Mouse (Mus musculus): ENCODE measurements at regions not wholly inside any gene's neighbourhood (a gene's known extent, or its start where the extent isn't known, plus 50 kb on each side); places are given as distances from the start of the nearest gene placed in this dataset.

- no peak for DNase-seq (ENCODE audit: low spot score in 2 of 2)
Observed at GRCm38 (mm10) chr19:15487576-15487975, 459.6 kb downstream of the Psat1 start.

- no peak for DNase-seq (ENCODE audit: low spot score in 2 of 2)
Observed at GRCm38 (mm10) chr19:15481605-15482004, 465.5 kb downstream of the Psat1 start.

GRCm38 (mm10) chr19:15469541-15469940 lies 477.6 kb downstream of the Psat1 start:
- DNase-seq (ENCODE audit: low spot score in 2 of 2), result no peak

- no peak for DNase-seq (ENCODE audit: low spot score in 2 of 2)
Observed at GRCm38 (mm10) chr19:15466713-15467112, 480.4 kb downstream of the Psat1 start.

- DNase-seq (ENCODE audit: low spot score in 2 of 2), result no peak
Observed at GRCm38 (mm10) chr19:15465063-15465760, 481.9 kb downstream of the Psat1 start.

GRCm38 (mm10) chr19:15457793-15458192 lies 489.3 kb downstream of the Psat1 start:
- no peak for DNase-seq (ENCODE audit: low spot score in 2 of 2)

GRCm38 (mm10) chr19:15456943-15457735 lies 490.0 kb downstream of the Psat1 start:
- DNase-seq (ENCODE audit: low spot score in 2 of 2), result peak; percentile 18 to 40

- no peak for DNase-seq (ENCODE audit: low spot score in 2 of 2)
Observed at GRCm38 (mm10) chr19:15448989-15449388, 498.1 kb downstream of the Psat1 start.

GRCm38 (mm10) chr19:15431798-15432197 lies 515.3 kb downstream of the Psat1 start:
- no peak for DNase-seq (ENCODE audit: low spot score in 2 of 2)

GRCm38 (mm10) chr19:15421311-15421710 lies 525.8 kb downstream of the Psat1 start:
- DNase-seq (ENCODE audit: low spot score in 2 of 2), result no peak

- DNase-seq (ENCODE audit: low spot score in 2 of 2), result no peak
Observed at GRCm38 (mm10) chr19:15398624-15399023, 548.5 kb downstream of the Psat1 start.

- no peak for DNase-seq (ENCODE audit: low spot score in 2 of 2)
Observed at GRCm38 (mm10) chr19:15371682-15372081, 575.5 kb downstream of the Psat1 start.

GRCm38 (mm10) chr19:15366951-15367350 lies 580.2 kb downstream of the Psat1 start:
- no peak for DNase-seq (ENCODE audit: low spot score in 2 of 2)

GRCm38 (mm10) chr19:15357181-15357580 lies 590.0 kb downstream of the Psat1 start:
- DNase-seq (ENCODE audit: low spot score in 2 of 2), result no peak

GRCm38 (mm10) chr19:15348356-15348755 lies 598.8 kb downstream of the Psat1 start:
- DNase-seq (ENCODE audit: low spot score in 2 of 2), result no peak

GRCm38 (mm10) chr19:15342229-15342628 lies 604.9 kb downstream of the Psat1 start:
- no peak for DNase-seq (ENCODE audit: low spot score in 2 of 2)

- DNase-seq (ENCODE audit: low spot score in 2 of 2), result no peak
Observed at GRCm38 (mm10) chr19:15340305-15340983, 606.7 kb downstream of the Psat1 start.

GRCm38 (mm10) chr19:15339979-15340304 lies 607.2 kb downstream of the Psat1 start:
- no peak for DNase-seq (ENCODE audit: low spot score in 2 of 2)

GRCm38 (mm10) chr19:15330155-15330554 lies 617.0 kb downstream of the Psat1 start:
- no peak for DNase-seq (ENCODE audit: low spot score in 2 of 2)

- DNase-seq (ENCODE audit: low spot score in 2 of 2), result peak in 1 of 2 experiments; percentile 1
Observed at GRCm38 (mm10) chr19:15299474-15299873, 647.7 kb downstream of the Psat1 start.

GRCm38 (mm10) chr19:15285016-15285415 lies 662.1 kb downstream of the Psat1 start:
- DNase-seq (ENCODE audit: low spot score in 2 of 2), result no peak

GRCm38 (mm10) chr19:15242781-15243180 lies 644.9 kb upstream of the Tle4 start:
- DNase-seq (ENCODE audit: low spot score in 2 of 2), result no peak

Data from urinary bladder, postnatal 36 days (tissue).